Mouse (Mus musculus) kidney, adult 2 months (tissue): ENCODE results near the gene Fads1.

Source experiments
- CTCF ChIP-seq: fragments of 200-500 bp; conservative IDR thresholded peaks from 2 replicates; pipeline ENCODE4 v1.5.1; 2011; ENCODE audit warnings: low read depth, mild to moderate bottlenecking, control low read depth, low read length, moderate library complexity, mixed read lengths; ENCODE audit not compliant: insufficient read depth, insufficient read length
- POLR2A ChIP-seq: fragments of 200-500 bp; IDR thresholded peaks from one replicate; pipeline ENCODE4 v1.6.1; 2011; ENCODE audit warnings: low read depth, low read length, control low read depth

DNA sequence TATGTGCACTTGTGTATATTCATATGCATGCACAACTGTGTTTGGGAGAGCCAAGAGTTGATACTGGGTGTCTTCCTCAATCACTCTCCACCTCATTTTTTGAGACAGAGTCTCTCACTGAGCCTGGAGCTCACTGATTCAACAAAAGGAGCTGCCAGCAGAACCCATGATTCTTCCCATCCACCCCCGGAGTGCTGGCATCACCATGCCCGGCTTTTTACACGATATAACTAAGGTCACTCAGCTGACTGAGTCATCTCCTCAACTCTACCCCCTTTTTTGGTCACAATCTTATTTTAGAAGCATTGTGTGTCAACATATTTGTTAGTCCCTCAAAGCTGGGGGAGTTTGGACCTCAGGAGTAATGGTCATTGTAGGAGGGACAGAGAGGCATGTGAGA is 18.8 kb upstream of the Fads1 start:
- TF ChIP-seq CTCF: no peak
- TF ChIP-seq POLR2A: no peak
